8 mouse cellular contexts compared by ENCODE assay signal in the genomic region with DNA sequence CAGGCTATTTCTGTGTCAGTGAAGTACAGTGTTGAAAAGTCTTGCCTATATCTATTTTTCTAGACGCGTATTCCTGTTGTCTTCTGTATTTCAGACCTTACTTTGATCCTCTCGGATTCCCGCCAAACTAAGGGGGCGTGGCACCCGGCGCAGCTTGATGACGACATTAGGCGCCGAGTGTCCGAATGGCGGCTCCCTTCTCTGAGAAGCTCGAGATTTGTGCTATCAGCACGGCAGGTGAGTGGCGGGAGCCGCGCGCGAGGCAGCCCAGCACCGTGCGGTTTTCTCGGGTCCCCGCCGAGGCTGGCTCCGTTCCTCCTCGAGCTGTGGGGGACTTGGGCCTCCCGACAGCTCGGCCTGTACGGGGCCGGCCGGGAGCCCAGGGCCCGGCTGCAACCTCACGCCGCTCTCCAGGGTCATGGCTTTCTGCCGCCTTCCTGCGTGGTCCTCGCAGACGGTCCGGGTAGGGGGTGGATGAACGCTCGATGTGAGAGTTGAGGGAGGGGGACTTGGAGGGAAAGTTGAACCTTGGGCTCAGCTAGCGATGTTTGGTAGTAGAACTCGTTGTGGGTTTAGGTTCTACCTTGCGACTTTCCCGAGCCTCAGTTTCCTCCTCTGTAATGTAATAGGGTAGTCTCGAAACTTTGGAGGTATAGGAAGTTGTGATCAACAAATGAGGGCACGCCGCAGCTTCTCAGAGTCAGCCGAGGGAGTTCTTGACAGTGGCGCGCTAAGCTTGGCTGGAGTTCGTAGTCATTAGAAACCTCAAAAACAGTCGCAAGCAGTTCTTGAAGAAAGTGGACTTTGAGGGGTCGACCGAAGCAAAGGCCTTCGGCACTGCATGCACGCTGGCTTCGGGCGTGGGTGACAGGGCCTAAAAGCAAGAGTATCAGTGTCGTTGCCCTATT. TPM values are rescaled to one million over a fixed set of nuclear protein-coding genes. Genes with fewer than 3 reads are reported as not detected.
DNase-seq lines count a peak whose midpoint lies in the region; ATAC-seq and TF ChIP-seq lines count a peak whose summit lies in the region.

A gene (plus strand): TSS at position 157 of the 908 bp plus-strand sequence.

- ATAC-seq in erythroblast, adult 5-6 weeks (replicated peaks; ENCODE audit: low FRiP score, poor library complexity, severe bottlenecking) = peak; percentile 82
- peak; percentile 83 for ATAC-seq in kidney, embryonic 14.5 days (ENCODE audit: low FRiP score, low TSS enrichment)
- 0 out of 2 replicates have a peak, but pooled peaks have one; percentile 59 for ATAC-seq in limb, embryonic 15.5 days (ENCODE audit: insufficient number of reproducible peaks, low FRiP score, low TSS enrichment, low read depth)
- peak; percentile 81 for ATAC-seq in midbrain, postnatal 0 days (ENCODE audit: low FRiP score)

- no peaks in the 10 kb centered on the region for H3K9me3 ChIP-seq in heart, embryonic 10.5 days
- no peaks in the 10 kb centered on the region for H3K9me3 ChIP-seq in kidney, embryonic 14.5 days (ENCODE audit: control insufficient read depth, low read length)
- H3K9me3 ChIP-seq in limb, embryonic 15.5 days = no peaks in the 10 kb centered on the region
- no peaks in the 10 kb centered on the region for H3K9me3 ChIP-seq in midbrain, postnatal 0 days (ENCODE audit: low read length)

- DNase-seq in CD4-positive helper T cell, adult 2 months (ENCODE audit: low read depth, low spot score) = peak; percentile 88
- DNase-seq in brain, embryonic 14.5 days (ENCODE audit: low read depth) = peak; percentile 92
- peak; percentile 94 for DNase-seq in heart, embryonic 10.5 days (ENCODE audit: low spot score)
- DNase-seq in midbrain, postnatal 0 days (ENCODE audit: low spot score) = peak; percentile 90
- peak; percentile 96 to 97 for DNase-seq in spleen, postnatal 10 days (ENCODE audit: low spot score in 2 of 2)

- WGBS in heart, embryonic 10.5 days = 3% methylated on average over 60 of the region's 60 CpGs
- 3% methylated on average over 60 of the region's 60 CpGs for WGBS in kidney, embryonic 14.5 days
- 2% methylated on average over 60 of the region's 60 CpGs for WGBS in limb, embryonic 15.5 days
- 3% methylated on average over 55 of the region's 60 CpGs for WGBS in midbrain, postnatal 0 days

- H3K4me1 ChIP-seq in heart, embryonic 10.5 days = peaks cover 10% of the 10 kb centered on the region
- peaks cover 9% of the 10 kb centered on the region; the same call in 1 of the 2 replicates for H3K4me1 ChIP-seq in kidney, embryonic 14.5 days (ENCODE audit: control insufficient read depth, insufficient read depth, low read length)
- H3K4me1 ChIP-seq in limb, embryonic 15.5 days = peaks cover 15% of the 10 kb centered on the region
- no peaks in the 10 kb centered on the region; the same call in 1 of the 2 replicates for H3K4me1 ChIP-seq in midbrain, postnatal 0 days (ENCODE audit: insufficient read depth, low read length)

- peak within 1 kb of the TSS; percentile 72 for H3K4me2 ChIP-seq in kidney, embryonic 14.5 days (replicated peaks; ENCODE audit: low read depth, low read length)
- H3K4me2 ChIP-seq in limb, embryonic 15.5 days = peak within 1 kb of the TSS; percentile 72
- peak within 1 kb of the TSS; percentile 86 for H3K4me2 ChIP-seq in midbrain, postnatal 0 days (ENCODE audit: low read depth, low read length, poor library complexity, severe bottlenecking)

- peaks cover 24% of the 10 kb centered on the region for H3K36me3 ChIP-seq in heart, embryonic 10.5 days
- H3K36me3 ChIP-seq in kidney, embryonic 14.5 days (ENCODE audit: control insufficient read depth, insufficient read depth, low read length) = peaks cover 24% of the 10 kb centered on the region; the same call in 1 of the 2 replicates
- peaks cover 15% of the 10 kb centered on the region for H3K36me3 ChIP-seq in limb, embryonic 15.5 days
- H3K36me3 ChIP-seq in midbrain, postnatal 0 days (ENCODE audit: insufficient read depth, low read length) = peaks cover 8% of the 10 kb centered on the region; the same call in 1 of the 2 replicates

- peak within 1 kb of the TSS; percentile 86 for H3K27ac ChIP-seq in heart, embryonic 10.5 days
- no peak within 1 kb of the TSS for H3K27ac ChIP-seq in kidney, embryonic 14.5 days (ENCODE audit: low read depth, low read length)
- H3K27ac ChIP-seq in limb, embryonic 15.5 days = peak within 1 kb of the TSS; percentile 68
- H3K27ac ChIP-seq in midbrain, postnatal 0 days (ENCODE audit: low read depth, low read length) = no peak within 1 kb of the TSS

- TF ChIP-seq CTCF in brain, embryonic 14.5 days (IDR thresholded peaks at IDR 0.05; ENCODE audit: borderline replicate concordance, extremely low read depth, insufficient read depth, insufficient read length) = no peak
- no peak for TF ChIP-seq CTCF in midbrain, postnatal 0 days (IDR thresholded peaks at IDR 0.05)

- peak within 1 kb of the TSS; percentile 89 for H3K4me3 ChIP-seq in heart, embryonic 10.5 days
- peak within 1 kb of the TSS; percentile 98 for H3K4me3 ChIP-seq in kidney, embryonic 14.5 days (ENCODE audit: low read length)
- peak within 1 kb of the TSS; percentile 96 for H3K4me3 ChIP-seq in limb, embryonic 15.5 days
- peak within 1 kb of the TSS; percentile 99 for H3K4me3 ChIP-seq in midbrain, postnatal 0 days (ENCODE audit: low read depth, low read length)

- 0 out of 2 replicates have a peak, but pooled peaks cover 2% of the 10 kb centered on the region for H3K27me3 ChIP-seq in heart, embryonic 10.5 days (ENCODE audit: insufficient read depth, poor library complexity, severe bottlenecking)
- no peaks in the 10 kb centered on the region for H3K27me3 ChIP-seq in kidney, embryonic 14.5 days (ENCODE audit: control insufficient read depth, insufficient read depth, low read length)
- H3K27me3 ChIP-seq in limb, embryonic 15.5 days = no peaks in the 10 kb centered on the region
- H3K27me3 ChIP-seq in midbrain, postnatal 0 days (ENCODE audit: insufficient read depth, low read length) = no peaks in the 10 kb centered on the region

- TF ChIP-seq POLR2A in brain, embryonic 14.5 days (IDR thresholded peaks at IDR 0.05; ENCODE audit: borderline replicate concordance, extremely low read depth, insufficient read depth, insufficient read length, poor library complexity, severe bottlenecking) = peak; percentile 18; the same call in 1 of the 2 replicates

- H3K9ac ChIP-seq in kidney, embryonic 14.5 days (ENCODE audit: low read depth, low read length) = peak within 1 kb of the TSS; percentile 92
- H3K9ac ChIP-seq in limb, embryonic 15.5 days = peak within 1 kb of the TSS; percentile 85
- H3K9ac ChIP-seq in midbrain, postnatal 0 days (replicated peaks; ENCODE audit: low read length, poor library complexity, severe bottlenecking) = peak within 1 kb of the TSS; percentile 94

RNA-seq across cellular contexts. Expression of the gene that starts here (rescaled TPM):
- polyA plus RNA-seq in brain, embryonic 14.5 days (2012; rRNA removed) = 98.5 and 120 TPM in 2 replicates
- total RNA-seq in erythroblast, adult 5-6 weeks (2015; ENCODE audit: low replicate concordance) = 9.6 and 20.5 TPM in 2 replicates
- 14.6 and 19.2 TPM in 2 replicates for total RNA-seq in erythroblast, adult 5-6 weeks (2017; ENCODE audit: low replicate concordance)
- polyA plus RNA-seq in heart, embryonic 10.5 days (2016; fragmentation: Nextera tagmentation; extraction: Ambion mirVana) = 39.1 and 44.2 TPM in 2 replicates
- polyA plus RNA-seq in kidney, embryonic 14.5 days (2014; fragmentation: Nextera tagmentation; extraction: Ambion mirVana) = 33.4 and 54.9 TPM in 2 replicates
- 26.0 and 26.8 TPM in 2 replicates for polyA plus RNA-seq in limb, embryonic 15.5 days (2015; fragmentation: Nextera tagmentation; extraction: Ambion mirVana)
- total RNA-seq in midbrain, postnatal 0 days (2014; rRNA removed) = 49.9 and 58.5 TPM in 2 replicates
- polyA plus RNA-seq in midbrain, postnatal 0 days (2015; fragmentation: Nextera tagmentation; extraction: Ambion mirVana) = 23.4 and 24.7 TPM in 2 replicates

Comparison
In these comparisons a context has a peak if more than half of its experiments do, and no peak if none do; other contexts are left out.
1. H3K27ac ChIP-seq: peak in heart, embryonic 10.5 days (single experiment) and limb, embryonic 15.5 days (single experiment); none in kidney, embryonic 14.5 days (single experiment) and midbrain, postnatal 0 days (single experiment).
2. Peak in every context shown above with its lines, with median percentiles within 50 percentile points of each other: DNase-seq, ATAC-seq, H3K4me3 ChIP-seq, H3K4me2 ChIP-seq and H3K9ac ChIP-seq.